Mouse (Mus musculus): ENCODE measurements around the gene Grm6. TPM values are rescaled to one million over a fixed set of nuclear protein-coding genes. Genes with fewer than 3 reads are reported as not detected.

Gene Grm6
- polyA plus RNA-seq, 2 experiments from 2014 or later, result not detected

Other genes with a start within 250 kb of the Grm6 start
- gene Adamts2, start 248.6 kb upstream of the Grm6 start, polyA plus RNA-seq (2017; shearing (Covaris generic)), result not detected
- 1 to 10 TPM in 1 of 2 experiments, under 1 TPM in 1; 0.79 to 3.2 TPM for gene Zfp354c, start 23.0 kb upstream of the Grm6 start, polyA plus RNA-seq (2017; shearing (Covaris generic))
- gene Zfp879, start 9.1 kb upstream of the Grm6 start, polyA plus RNA-seq (2017; shearing (Covaris generic)), result not detected
- gene Zfp454, start 37.0 kb downstream of the Grm6 start, polyA plus RNA-seq (2017; shearing (Covaris generic)), result not detected
- not detected for gene Zfp2, start 65.5 kb downstream of the Grm6 start, polyA plus RNA-seq (2017; shearing (Covaris generic))
- gene Zfp354b, start 80.9 kb downstream of the Grm6 start, polyA plus RNA-seq (2017; shearing (Covaris generic)), result not detected
- not detected for gene 4933414I15Rik, start 93.1 kb downstream of the Grm6 start, polyA plus RNA-seq (2017; shearing (Covaris generic))
- not detected for gene Prop1, start 103.1 kb downstream of the Grm6 start, polyA plus RNA-seq (2017; shearing (Covaris generic))
- gene Olfr1378, start 115.8 kb downstream of the Grm6 start, polyA plus RNA-seq (2017; shearing (Covaris generic)), result not detected
- gene Olfr1377, start 131.3 kb downstream of the Grm6 start, polyA plus RNA-seq (2017; shearing (Covaris generic)), result not detected
- gene Olfr51, start 152.9 kb downstream of the Grm6 start, polyA plus RNA-seq (2017; shearing (Covaris generic)), result not detected
- under 1 TPM in 1 of 2 experiments, not detected in 1; 0.20 TPM for gene Olfr54, start 163.6 kb downstream of the Grm6 start, polyA plus RNA-seq (2017; shearing (Covaris generic))
- gene Olfr1375, start 197.4 kb downstream of the Grm6 start, polyA plus RNA-seq (2017; shearing (Covaris generic)), result not detected
- gene Zfp354a, start 208.6 kb downstream of the Grm6 start, polyA plus RNA-seq (2017; shearing (Covaris generic)), result not detected